Mouse (Mus musculus) stomach, embryonic 16.5 days (tissue): Measurements from ENCODE around the gene Gm38392. TPM values are rescaled to one million over a fixed set of nuclear protein-coding genes. Genes with fewer than 3 reads are reported as not detected.

Source experiments
- ATAC-seq: fragments of 200-750 bp; cut with Nextera tagmentation; 2 replicates; pipeline ENCODE4 v1.8.0; 2017; ENCODE audit warnings: moderate number of reproducible peaks, moderate TSS enrichment; ENCODE audit not compliant: insufficient read depth, low FRiP score
- H3K27ac ChIP-seq: fragments of 300-500 bp; sonication (generic); 2 replicates; pipeline ENCODE4 v1.5.1; 2014; ENCODE audit warnings: low read length
- H3K27me3 ChIP-seq: fragments of 300-500 bp; sonication (generic); 2 replicates; pipeline ENCODE4 v1.6.1; 2014; ENCODE audit warnings: low read length, control low read depth, mixed read lengths; ENCODE audit not compliant: control insufficient read depth, insufficient read depth
- H3K36me3 ChIP-seq: fragments of 300-500 bp; sonication (generic); 2 replicates; pipeline ENCODE4 v1.6.1; 2014; ENCODE audit warnings: low read length; ENCODE audit not compliant: control insufficient read depth, insufficient read depth
- H3K4me1 ChIP-seq: fragments of 300-500 bp; sonication (generic); 2 replicates; pipeline ENCODE4 v1.6.1; 2014; ENCODE audit warnings: low read length, control low read depth, mixed read lengths; ENCODE audit not compliant: control insufficient read depth, insufficient read depth
- H3K4me2 ChIP-seq: fragments of 300-500 bp; sonication (generic); 2 replicates; pipeline ENCODE4 v1.6.1; 2014; ENCODE audit warnings: low read depth, low read length, mixed read lengths
- H3K4me3 ChIP-seq: fragments of 300-500 bp; sonication (generic); replicated peaks from 2 replicates; pipeline ENCODE4 v1.5.1; 2014; ENCODE audit warnings: mild to moderate bottlenecking, low read length
- H3K9ac ChIP-seq: fragments of 300-500 bp; sonication (generic); 2 replicates; pipeline ENCODE4 v1.6.1; 2014; ENCODE audit warnings: low read length
- H3K9me3 ChIP-seq: fragments of 300-500 bp; sonication (generic); replicated peaks from 2 replicates; pipeline ENCODE4 v1.6.1; 2016; ENCODE audit warnings: low read length, control low read depth; ENCODE audit not compliant: control insufficient read depth
- WGBS: fragments of 180-500 bp; shearing (Covaris S2); extraction: QIAGEN DNeasy Blood & Tissue Kit; methylation state at CpG from one replicate; pipeline ENCODE4 v1.1.7; 2014; 5-methylcytosine and 5-hydroxymethylcytosine counted together
- polyA plus RNA-seq: library from polyadenylated mRNA; unstranded; fragments of >200 nt; fragmentation: Nextera tagmentation; extraction: Ambion mirVana; gene quantifications from 2 replicates; pipeline ENCODE4 v1.2.1, GENCODE M21; 2015

Gm38392 gene
- polyA plus RNA-seq, 1 experiment from 2014 or later: 0.53 TPM

- Histone ChIP-seq H3K9ac (no peak overlapping the region), H3K27me3 (peaks cover 30% of the 10 kb centered on the region), H3K4me3 (no peak overlapping the region), H3K9me3 (no peaks in the 10 kb centered on the region), H3K36me3 (no peaks in the 10 kb centered on the region), H3K27ac (no peak overlapping the region), H3K4me1 (no peaks in the 10 kb centered on the region), H3K4me2 (no peak overlapping the region)
- ATAC-seq: no peak
- WGBS: 52% methylated on average over 8 of the region's 8 CpGs
Measured at GRCm38 (mm10) chr3:88234041-88234440, 53.0 kb downstream of the Gm38392 start.

DNA sequence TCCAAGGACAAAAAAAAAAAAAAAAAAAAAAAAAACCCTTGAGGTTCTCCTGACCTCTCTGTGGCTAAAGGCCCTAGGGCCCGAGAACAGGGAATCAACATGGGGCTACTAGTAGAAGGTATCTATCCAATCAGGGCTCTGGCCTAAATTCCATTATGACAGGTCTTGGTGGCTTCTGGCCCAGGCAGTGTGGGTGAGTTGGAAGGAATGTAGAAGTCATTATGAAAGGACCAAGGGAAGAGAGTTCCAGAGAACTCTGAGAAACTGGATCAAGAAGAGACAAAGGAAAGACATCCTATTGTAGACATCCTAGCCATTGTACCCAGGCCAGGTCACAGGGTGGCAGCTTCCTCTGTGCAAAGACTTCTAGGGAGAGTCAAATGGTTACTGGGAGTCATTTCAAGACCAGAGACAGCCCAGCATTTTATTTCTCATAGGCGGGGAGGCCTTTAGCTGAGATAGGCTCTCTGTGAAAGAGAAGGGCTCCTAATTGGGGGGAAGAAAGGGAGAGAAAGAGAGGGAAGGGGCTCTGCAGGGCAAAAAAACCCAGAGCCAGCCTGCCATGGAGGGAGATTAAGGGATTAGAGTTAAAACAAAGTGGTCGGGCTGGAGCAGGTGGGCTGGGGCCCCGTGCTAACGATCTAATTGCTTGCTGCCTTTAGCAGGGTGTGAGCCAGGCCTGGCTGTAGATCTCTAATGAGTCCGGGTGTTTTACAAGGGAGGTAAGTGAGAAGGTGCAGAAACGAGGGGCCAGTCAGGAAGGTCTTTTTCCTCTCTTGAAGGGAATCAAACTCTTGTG, 54.0 kb downstream of the Gm38392 start:
- H3K36me3 ChIP-seq: no peaks in the 10 kb centered on the region
- no peak overlapping the region for H3K27ac ChIP-seq
- no peak overlapping the region for H3K9ac ChIP-seq
- peaks cover 20% of the 10 kb centered on the region for H3K27me3 ChIP-seq
- H3K4me3 ChIP-seq: no peak overlapping the region
- no peak overlapping the region for H3K4me2 ChIP-seq
- no peaks in the 10 kb centered on the region for H3K4me1 ChIP-seq
- H3K9me3 ChIP-seq: no peaks in the 10 kb centered on the region
- 23% methylated on average over 7 of the region's 7 CpGs for WGBS
- no peak for ATAC-seq

DNA sequence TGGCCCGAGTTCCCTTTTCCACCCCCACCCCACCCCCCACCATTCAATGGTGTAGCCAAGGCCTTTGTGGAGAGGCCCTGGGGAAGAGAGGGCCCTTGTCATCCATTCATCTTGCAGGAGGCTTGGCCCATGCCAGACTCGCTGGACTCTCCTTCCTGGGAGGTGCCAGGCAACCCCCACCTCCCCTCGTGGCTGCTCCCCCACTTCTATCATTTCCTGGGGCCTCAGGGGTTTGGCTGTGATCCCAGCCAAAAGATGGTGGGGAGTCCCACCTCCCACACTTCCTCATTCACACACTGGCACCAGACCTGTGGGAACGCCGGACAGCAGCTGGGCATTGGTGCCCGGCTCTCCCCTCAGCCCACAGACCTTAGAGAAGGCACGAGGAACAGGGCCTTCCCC, 54.7 kb downstream of the Gm38392 start:
- Histone ChIP-seq H3K9me3 (no peaks in the 10 kb centered on the region), H3K4me2 (no peak overlapping the region), H3K27ac (no peak overlapping the region), H3K4me1 (no peaks in the 10 kb centered on the region), H3K27me3 (peaks cover 19% of the 10 kb centered on the region), H3K4me3 (no peak overlapping the region), H3K9ac (no peak overlapping the region), H3K36me3 (no peaks in the 10 kb centered on the region)
- 60% methylated on average over 7 of the region's 7 CpGs for WGBS
- ATAC-seq: no peak

DNA sequence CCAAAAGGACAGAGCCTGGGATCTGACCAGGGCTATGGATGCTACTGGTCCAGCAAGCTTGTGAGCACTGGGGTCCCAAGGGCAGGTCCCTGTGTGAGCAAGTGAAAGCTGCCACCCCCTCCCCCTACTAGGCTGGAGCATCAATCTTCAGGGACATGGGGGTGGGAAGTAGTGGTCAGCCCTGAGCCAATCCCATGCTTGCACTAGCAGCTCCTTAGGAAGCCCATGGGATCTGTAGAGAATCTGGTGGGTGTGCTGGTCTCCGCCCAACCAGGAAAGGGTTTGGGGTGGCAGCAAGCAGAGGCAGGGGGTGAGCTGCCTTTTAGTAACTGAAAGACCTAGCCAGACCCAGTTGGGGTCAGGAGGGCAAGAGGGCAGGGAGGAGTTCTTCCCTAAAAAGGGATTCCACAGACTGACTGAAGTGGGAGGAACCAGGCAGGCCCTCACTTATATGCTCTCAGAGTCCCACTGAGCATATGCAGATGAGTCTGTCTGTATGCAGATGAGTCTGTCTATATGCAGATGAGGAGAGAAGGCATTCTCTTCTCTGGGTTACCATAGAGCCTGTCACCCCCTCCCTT, 55.9 kb downstream of the Gm38392 start:
- Histone ChIP-seq H3K9me3 (no peaks in the 10 kb centered on the region), H3K4me1 (no peaks in the 10 kb centered on the region), H3K27ac (no peak overlapping the region), H3K4me3 (no peak overlapping the region), H3K36me3 (no peaks in the 10 kb centered on the region), H3K4me2 (no peak overlapping the region), H3K27me3 (peaks cover 14% of the 10 kb centered on the region), H3K9ac (no peak overlapping the region)
- no peak for ATAC-seq
- WGBS: 32% methylated on average over 1 of the region's 1 CpGs

DNA sequence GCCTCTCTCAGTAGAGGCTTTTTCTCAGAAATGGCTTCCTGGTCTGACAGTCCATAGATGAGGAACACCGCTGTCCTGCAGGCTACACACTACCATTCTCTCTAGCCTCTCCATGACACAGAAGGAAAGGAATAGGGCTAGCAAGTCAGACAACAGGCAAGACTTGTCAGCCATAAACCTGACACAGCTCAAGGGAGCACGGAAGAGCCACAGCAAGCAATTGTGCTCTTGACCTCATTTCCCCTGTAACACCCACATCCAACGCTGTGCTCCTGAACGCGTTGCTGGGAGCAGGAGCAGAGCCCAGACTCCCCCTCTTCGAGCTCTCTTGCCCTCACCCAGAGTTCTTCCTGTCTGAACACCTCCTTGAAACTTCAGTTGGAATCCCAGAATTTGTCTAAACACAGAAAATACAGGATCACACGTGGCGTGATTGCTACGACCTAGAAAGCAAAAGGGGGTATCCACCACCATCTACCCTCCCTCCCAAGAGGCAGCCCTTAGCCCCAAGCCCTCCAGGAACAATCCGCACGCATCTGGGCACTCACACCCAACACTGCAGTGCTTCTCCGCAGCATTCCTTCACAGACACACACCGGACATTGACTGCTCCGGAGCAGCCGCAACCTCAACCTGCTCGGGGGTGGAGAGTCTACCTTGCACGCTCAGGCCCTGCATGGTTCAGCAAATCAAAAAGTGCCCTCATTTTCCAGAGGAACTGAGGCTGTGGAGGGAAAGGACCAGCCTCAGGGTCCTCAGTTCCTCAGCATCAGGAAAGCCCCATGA, 56.6 kb downstream of the Gm38392 start:
- no peak for ATAC-seq
- no peaks in the 10 kb centered on the region for H3K4me1 ChIP-seq
- no peaks in the 10 kb centered on the region for H3K9me3 ChIP-seq
- H3K27ac ChIP-seq: no peak overlapping the region
- H3K36me3 ChIP-seq: no peaks in the 10 kb centered on the region
- H3K27me3 ChIP-seq: peaks cover 18% of the 10 kb centered on the region
- H3K4me3 ChIP-seq: no peak overlapping the region
- WGBS: 34% methylated on average over 17 of the region's 17 CpGs
- H3K9ac ChIP-seq: no peak overlapping the region
- no peak overlapping the region for H3K4me2 ChIP-seq

- ATAC-seq: no peak
- no peaks in the 10 kb centered on the region for H3K9me3 ChIP-seq
- H3K9ac ChIP-seq: no peak overlapping the region
- 81% methylated on average over 6 of the region's 6 CpGs for WGBS
- no peaks in the 10 kb centered on the region for H3K36me3 ChIP-seq
- H3K4me3 ChIP-seq: no peak overlapping the region
- H3K27ac ChIP-seq: no peak overlapping the region
- H3K4me2 ChIP-seq: no peak overlapping the region
- H3K27me3 ChIP-seq: peaks cover 18% of the 10 kb centered on the region
- no peaks in the 10 kb centered on the region for H3K4me1 ChIP-seq
Measured at GRCm38 (mm10) chr3:88229526-88229925, 57.5 kb downstream of the Gm38392 start.

DNA sequence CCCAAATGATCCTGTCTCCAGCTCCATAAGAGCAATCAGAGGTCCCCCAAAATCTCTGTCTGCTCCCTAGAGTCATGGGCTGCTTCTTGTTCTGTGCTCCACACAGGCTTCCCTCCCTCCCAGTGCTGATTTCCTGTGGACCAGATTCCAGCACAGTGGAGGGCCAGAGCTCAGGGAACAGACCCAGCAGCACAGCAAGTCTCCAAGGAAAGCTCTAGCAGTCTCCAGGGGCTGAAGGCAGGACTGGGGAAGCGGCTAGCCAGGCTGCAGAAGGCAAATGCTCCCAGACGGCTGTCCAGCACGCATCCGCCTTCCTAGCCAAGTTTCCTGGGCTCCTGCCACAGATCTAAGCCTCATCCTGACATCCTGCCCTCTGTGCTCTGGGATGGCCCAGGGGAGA, 58.1 kb downstream of the Gm38392 start:
- Histone ChIP-seq H3K27ac (no peak overlapping the region), H3K27me3 (peaks cover 19% of the 10 kb centered on the region), H3K4me2 (no peak overlapping the region), H3K9ac (no peak overlapping the region), H3K36me3 (no peaks in the 10 kb centered on the region), H3K4me3 (no peak overlapping the region), H3K9me3 (no peaks in the 10 kb centered on the region), H3K4me1 (no peaks in the 10 kb centered on the region)
- WGBS: 58% methylated on average over 4 of the region's 4 CpGs
- ATAC-seq: no peak

DNA sequence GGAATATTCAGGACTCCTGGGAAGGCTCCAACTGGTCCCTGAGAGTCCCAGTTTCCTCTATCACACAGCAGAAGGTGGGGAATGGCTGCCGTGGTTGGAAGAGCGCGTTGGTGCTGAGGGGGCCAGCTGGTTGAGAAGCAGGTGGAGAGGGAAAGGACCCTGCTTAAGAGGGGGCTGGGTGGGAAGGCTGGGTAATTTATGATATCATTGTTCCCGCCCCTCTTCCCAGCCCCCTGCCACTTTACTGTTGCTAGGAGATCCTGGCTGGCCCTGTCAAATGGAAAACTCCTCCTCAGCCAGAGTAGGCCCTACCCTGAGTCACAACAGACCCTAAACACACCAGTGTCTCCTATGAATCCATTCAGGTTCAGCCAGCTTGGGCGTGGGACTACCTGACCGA, 59.0 kb downstream of the Gm38392 start:
- no peak overlapping the region for H3K27ac ChIP-seq
- no peak overlapping the region for H3K4me3 ChIP-seq

GRCm38 (mm10) chr3:88227260-88227659, 59.8 kb downstream of the Gm38392 start:
- Histone ChIP-seq H3K4me3 (no peak overlapping the region), H3K27me3 (peaks cover 17% of the 10 kb centered on the region; the same call in 1 of the 2 replicates), H3K27ac (no peak overlapping the region), H3K9me3 (no peaks in the 10 kb centered on the region), H3K4me1 (no peaks in the 10 kb centered on the region), H3K4me2 (no peak overlapping the region), H3K36me3 (no peaks in the 10 kb centered on the region), H3K9ac (no peak overlapping the region)
- WGBS: 38% methylated on average over 4 of the region's 4 CpGs
- ATAC-seq: no peak

More for the DNA sequence above, 59.0 kb downstream of the Gm38392 start:
- no peaks in the 10 kb centered on the region for H3K36me3 ChIP-seq
- WGBS: 39% methylated on average over 6 of the region's 6 CpGs
- H3K4me2 ChIP-seq: no peak overlapping the region
- no peak for ATAC-seq
- no peaks in the 10 kb centered on the region for H3K4me1 ChIP-seq
- peaks cover 17% of the 10 kb centered on the region; the same call in 1 of the 2 replicates for H3K27me3 ChIP-seq
- no peak overlapping the region for H3K9ac ChIP-seq
- H3K9me3 ChIP-seq: no peaks in the 10 kb centered on the region
